Mouse (Mus musculus) adrenal gland, postnatal 14 days (tissue): ENCODE results near the gene Rnf43. TPM values are rescaled to one million over a fixed set of nuclear protein-coding genes. Genes with fewer than 3 reads are reported as not detected.

Source experiments
- DNase-seq: peaks from one replicate; pipeline ENCODE4 v3.0.0; 2021; ENCODE audit warnings: mixed read lengths
- total RNA-seq: library from RNA; stranded (reverse); gene quantifications from 2 replicates; pipeline ENCODE4 v1.2.3, GENCODE M21; 2021

The Rnf43 gene
- total RNA-seq, 1 experiment from 2014 or later, result 6.4 TPM

GRCm38 (mm10) chr11:87677756-87678155 lies 15.2 kb downstream of the Rnf43 start:
- no peak for DNase-seq

DNA sequence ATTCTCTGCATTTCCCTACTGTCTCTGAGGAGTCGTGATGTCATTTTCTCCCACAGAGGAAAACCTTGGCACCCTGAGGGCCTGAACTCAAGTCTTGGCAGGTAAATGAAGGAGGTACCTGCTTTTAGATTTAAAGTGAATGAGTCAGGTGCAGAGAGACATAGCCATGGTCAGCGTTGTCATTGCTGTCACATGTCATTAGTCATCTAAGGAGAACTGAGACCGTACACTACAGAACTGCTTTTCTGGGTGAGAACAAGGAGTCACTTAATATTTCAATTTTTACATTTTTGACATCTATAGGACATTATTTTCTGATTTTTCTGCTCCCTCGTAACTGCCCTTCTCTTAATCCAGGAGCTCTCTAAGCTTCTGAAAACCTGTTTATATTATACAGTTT lies 16.0 kb downstream of the Rnf43 start:
- DNase-seq, result no peak

GRCm38 (mm10) chr11:87678976-87679375 lies 16.5 kb downstream of the Rnf43 start:
- no peak for DNase-seq

DNA sequence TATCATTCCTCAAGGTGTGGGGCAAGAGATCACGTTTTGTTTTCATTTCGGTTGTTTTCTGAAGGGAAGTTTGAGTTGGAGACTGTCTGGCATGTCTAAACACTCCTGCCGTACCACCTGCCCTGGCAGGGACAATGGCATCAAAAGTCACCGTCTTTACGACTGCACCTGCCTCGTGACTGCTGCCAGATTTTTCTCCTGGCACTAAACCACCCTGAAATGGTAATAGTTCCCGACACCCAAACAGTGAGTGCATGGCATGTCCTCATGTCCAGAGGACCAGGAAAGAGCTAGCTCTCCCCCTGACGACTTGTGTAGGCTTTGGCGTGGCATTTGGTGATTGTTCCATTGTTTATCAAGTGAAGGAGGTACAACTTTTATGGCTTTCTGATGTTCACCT lies 18.3 kb downstream of the Rnf43 start:
- no peak for DNase-seq

DNA sequence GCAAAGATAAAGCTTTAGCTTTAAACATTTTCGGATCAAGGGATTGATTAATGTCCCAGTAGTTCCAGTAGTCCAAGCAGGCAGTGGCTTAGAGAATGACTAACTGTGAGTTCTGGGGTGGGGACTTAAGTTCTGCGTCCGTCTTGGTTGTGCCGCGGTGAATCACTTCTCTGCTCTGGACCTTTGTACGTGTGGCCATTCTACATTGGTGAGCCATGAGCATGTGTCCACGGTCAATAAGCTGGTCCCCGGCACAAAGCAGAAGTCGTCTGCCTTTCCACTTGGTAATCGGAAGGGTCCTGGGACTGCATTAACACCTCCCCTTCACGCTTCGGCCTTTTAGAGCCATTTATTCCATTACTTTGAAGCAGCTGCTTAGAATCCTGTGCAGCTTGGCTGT lies 19.6 kb downstream of the Rnf43 start:
- no peak for DNase-seq

- DNase-seq, result peak; percentile 46
Measured at GRCm38 (mm10) chr11:87682838-87683571, 20.5 kb downstream of the Rnf43 start.

DNA sequence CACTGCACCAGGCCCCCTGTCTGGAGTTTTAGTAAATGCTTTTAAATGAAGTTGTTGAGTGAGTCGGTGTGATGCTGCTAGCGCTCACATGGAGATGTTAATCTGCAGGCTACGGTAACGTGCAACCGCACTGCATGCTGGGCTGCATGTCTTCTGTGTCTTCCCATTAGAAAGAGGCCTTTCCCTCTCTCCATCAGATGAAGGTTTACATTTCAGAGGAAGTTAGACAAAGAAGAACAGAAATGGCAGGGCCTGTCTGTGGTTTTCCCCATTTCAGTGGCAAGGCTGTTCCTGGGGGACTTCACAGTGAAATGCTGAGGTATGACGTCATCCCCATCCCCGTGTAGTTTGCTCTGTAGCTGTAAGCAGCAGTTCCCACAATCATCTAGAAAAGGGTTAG lies 23.9 kb downstream of the Rnf43 start:
- DNase-seq, result no peak

DNA sequence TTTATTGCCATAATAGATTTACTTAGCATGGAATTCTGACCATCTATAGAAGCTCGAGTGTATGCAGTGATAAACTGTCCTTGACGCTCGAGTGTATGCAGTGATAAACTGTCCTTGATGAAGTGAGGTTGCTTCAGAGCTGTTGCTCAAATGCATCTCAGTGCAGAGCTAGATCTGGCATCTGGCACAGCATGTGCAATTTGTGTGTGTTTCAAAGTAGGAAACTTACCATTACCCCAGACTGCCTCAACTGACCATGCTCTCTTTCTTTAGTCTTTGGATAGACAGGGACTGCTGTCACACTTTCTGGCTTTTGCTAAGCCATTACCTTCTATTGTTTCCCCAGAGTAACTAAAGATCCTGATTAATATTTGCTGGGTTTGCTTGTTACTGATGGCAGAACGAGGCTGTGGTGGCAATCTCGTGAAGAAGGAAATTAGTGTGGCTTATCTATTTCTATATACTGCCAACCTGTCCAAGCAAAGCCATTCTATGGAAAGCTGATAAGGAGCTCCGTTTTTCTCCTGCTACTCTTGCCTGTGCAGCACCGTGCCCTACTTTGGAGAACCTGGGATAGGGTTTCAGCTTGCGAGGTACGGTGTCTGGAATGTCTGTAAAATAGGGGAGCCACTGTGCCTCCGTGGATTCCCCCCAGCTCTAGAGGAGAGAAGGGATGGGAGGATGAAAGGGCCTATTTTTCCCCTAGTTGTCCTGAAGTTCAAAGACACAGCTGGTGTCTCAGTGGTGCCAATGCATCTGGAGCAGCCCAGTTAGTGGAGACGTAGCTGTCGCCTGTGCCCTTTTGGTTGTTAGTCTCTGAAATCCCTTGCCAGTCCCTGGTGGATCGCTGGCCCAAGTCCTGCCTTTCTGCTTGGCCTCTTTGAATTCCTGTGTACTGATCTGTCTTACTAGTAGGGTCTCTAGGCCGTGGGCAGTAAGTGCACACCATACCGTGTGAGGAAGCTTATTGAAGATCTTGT lies 25.0 kb downstream of the Rnf43 start:
- no peak for DNase-seq

DNA sequence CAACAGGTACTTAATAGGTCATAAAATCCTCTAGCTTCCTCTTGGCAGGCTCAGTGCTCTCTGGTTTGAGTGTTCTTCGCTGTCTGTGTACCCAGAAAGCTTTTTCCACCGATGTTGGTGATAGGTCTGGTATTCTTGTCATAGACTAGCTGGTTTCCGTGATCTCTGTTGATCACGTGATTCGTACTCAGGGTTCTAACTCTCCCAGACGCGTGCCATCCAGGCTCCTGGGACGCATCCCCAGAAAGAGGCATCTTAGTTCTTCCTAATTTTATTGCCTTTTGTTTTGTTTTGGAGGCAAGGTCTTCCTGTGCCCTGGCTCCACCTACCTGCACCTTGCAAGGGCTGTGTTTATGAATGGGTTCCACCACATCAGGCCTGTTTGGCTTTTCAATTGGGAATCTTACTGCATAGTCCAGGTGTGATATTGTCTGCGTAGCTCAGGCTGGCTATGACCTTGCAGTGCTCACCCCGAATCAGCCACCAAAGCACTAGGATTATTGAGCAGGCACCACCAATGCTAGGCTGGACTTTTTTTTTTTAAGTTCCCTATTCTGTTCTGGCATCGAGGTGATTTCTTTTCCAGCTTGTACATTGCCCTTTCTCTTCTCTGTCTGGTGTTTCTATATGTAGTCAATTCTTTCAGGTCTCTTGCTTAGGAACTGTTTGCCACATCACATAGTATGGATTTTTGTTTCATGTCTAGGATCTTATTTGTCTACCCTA lies 26.1 kb downstream of the Rnf43 start:
- DNase-seq, result no peak

GRCm38 (mm10) chr11:87689402-87689808 lies 26.9 kb downstream of the Rnf43 start:
- peak; percentile 70 for DNase-seq

DNA sequence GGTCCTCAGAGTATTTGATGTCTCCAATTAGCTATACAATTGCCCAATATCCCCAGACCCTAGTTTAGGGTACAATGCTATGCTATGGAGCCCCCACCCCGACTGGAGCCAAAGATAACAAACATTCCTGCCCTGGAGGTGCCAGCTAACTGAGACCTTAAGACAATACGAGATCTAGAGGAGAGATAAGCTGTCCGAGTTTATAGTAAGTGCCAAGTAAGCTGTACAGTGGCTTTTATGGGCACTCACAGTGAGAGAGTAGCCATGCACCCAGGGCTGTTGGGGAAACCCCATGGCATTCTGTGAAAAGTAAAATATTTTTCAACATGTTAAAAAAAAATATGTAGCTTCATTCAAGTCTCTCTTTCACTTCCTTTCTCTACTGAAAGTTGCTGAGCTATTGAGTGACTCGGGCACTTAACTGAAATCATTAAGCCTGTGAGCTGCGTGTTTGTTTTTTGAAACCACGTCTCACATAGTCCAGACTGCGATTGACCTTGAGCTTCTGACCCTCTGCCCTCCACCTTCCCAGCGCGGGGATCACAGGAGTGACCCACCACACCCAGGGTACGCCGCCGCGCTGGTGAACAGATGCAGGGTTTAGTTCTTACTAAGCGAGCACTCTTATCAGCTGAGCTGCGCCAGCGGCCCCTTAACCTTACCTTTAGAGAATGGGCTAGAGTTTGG lies 27.7 kb downstream of the Rnf43 start:
- DNase-seq, result no peak

GRCm38 (mm10) chr11:87697131-87697682 lies 34.7 kb downstream of the Rnf43 start:
- no peak for DNase-seq

DNA sequence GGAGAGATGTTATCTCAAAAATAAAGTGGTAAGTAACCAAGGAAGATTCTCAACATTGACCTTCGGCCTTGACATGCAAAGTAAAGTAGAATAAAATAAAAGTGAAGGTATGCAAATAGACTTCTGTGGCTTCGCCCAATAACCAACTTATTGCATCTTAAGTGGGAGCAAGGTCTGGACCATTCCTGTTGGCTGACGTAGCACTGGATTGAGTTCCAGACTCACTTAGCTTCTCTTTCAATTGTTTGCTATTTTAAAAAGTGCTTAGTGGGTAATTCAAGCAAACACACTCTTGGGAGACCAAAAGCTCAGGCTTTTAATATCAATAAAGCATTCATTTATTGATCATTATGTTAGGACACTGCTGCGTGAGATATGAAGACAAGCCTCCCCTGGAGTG lies 35.6 kb downstream of the Rnf43 start:
- no peak for DNase-seq

GRCm38 (mm10) chr11:87701108-87701507 lies 38.6 kb downstream of the Rnf43 start:
- DNase-seq, result no peak

- DNase-seq, result no peak
Measured at GRCm38 (mm10) chr11:87701877-87702620, 39.5 kb downstream of the Rnf43 start.

DNA sequence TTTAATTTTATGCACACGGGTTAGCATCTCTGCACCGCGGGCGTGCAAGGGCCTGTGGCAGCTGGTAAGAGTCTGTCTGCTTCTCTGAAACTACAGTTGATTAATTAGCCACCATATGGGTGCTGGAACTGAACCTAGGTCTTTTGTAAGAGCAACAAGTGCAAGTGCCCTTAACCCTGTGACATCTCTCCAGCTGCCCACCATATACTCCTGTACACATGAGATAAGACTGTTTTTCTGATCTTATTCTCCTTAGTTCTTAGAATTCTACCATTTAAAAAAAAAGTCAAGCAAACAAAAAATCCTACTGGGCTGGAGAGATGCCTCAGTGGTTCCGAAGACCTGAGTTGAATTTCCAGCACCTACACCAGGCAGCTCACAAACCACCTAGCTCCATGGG lies 41.1 kb downstream of the Rnf43 start:
- DNase-seq, result no peak

- DNase-seq, result no peak
Measured at GRCm38 (mm10) chr11:87704289-87704688, 41.8 kb downstream of the Rnf43 start.

GRCm38 (mm10) chr11:87707570-87707969 lies 45.0 kb downstream of the Rnf43 start:
- DNase-seq, result no peak

DNA sequence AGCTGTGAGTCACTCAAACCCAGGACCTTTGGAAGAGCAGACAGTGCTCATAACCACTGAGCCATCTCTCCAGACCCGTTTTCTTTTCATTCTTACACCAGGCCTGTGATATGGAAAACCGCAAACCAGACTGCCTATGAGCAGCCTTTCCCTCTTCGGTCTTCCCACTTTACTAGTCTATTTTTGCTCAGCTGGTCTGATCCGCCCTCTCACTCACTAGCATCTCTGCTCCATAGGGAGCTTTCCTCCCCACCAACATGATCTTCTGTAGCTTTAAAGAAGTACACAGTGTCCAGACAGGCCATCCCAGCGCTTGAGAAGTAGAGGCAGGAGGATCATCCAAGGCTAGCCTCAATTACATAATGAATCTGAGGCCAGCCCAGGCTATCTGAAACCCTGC lies 46.5 kb downstream of the Rnf43 start:
- no peak for DNase-seq

GRCm38 (mm10) chr11:87709513-87710261 lies 47.2 kb downstream of the Rnf43 start:
- DNase-seq, result peak; percentile 55
